Mouse (Mus musculus) spleen, postnatal 10 days (tissue): ENCODE data around the gene Zfp982.
"Not testable (repeated sequence)": the region's sequence is repeated elsewhere in the genome, so short reads cannot be mapped to it uniquely, and the experiment has no call there.

Source experiments
- DNase-seq, 2 experiments: peaks; one replicate each; pipeline ENCODE4 v3.0.0; 2021 to 2022; ENCODE audit warnings: low spot score in 2 of 2

The Zfp982 gene

DNA sequence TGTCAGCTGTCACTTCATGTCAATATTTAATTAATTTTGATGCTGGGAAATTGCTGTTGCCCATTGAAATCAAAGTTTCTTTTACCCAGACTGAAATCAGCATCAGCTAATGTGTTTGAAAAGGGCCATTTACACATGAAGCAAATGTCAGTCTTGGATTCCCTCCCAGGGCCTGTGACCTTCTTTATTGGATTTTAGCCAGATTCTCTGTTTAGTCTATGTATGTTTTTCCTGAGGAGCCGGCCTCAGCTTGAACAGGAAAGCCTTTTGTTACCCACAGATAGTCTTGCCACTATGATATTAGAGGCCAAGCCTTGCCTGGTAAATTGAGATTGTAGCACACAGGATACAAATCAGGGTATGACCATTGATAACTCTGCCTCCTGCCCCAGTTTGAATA, 66.9 kb downstream of the Zfp982 start:
- not testable (repeated sequence) for DNase-seq
